Mouse (Mus musculus) liver, postnatal 0 days (tissue): ENCODE measurements around the gene Ffar2.

ENCODE experiments used
- CTCF ChIP-seq: sonication (generic); IDR thresholded peaks from 2 replicates; pipeline ENCODE4 v1.5.1; 2016; ENCODE audit warnings: antibody characterized with exemption, low read depth
- EP300 ChIP-seq: IDR thresholded peaks from 2 replicates; pipeline ENCODE4 v1.6.1; 2016; ENCODE audit warnings: antibody characterized with exemption, low read depth, mild to moderate bottlenecking

- no peak for TF ChIP-seq CTCF
- no peak for TF ChIP-seq EP300
These were observed 28.7 kb downstream of the Ffar2 start for GRCm38 (mm10) chr7:30794921-30795320.
